Mouse (Mus musculus) cerebellum, adult 2 months (tissue): ENCODE data around the gene Tnni3k.

ENCODE experiments used
- CTCF ChIP-seq: fragments of 200-500 bp; IDR thresholded peaks from 2 replicates; pipeline ENCODE4 v1.5.1; 2011; ENCODE audit warnings: low read depth, mild to moderate bottlenecking, control low read depth, low read length, moderate library complexity, borderline replicate concordance; ENCODE audit not compliant: insufficient read depth
- POLR2A ChIP-seq: fragments of 200-500 bp; IDR thresholded peaks from 2 replicates; pipeline ENCODE4 v1.6.1; 2011; ENCODE audit warnings: low read length, control low read depth, borderline replicate concordance; ENCODE audit not compliant: insufficient read depth

GRCm38 (mm10) chr3:154992678-154993077, 62.5 kb downstream of the Tnni3k start:
- TF ChIP-seq POLR2A: no peak
- TF ChIP-seq CTCF: no peak
